Mouse (Mus musculus) liver, embryonic 12.5 days (tissue): Measurements from ENCODE around the gene Aqp12. TPM values are rescaled to one million over a fixed set of nuclear protein-coding genes. Genes with fewer than 3 reads are reported as not detected.

Experiments used
- ATAC-seq: fragments of 200-750 bp; cut with Nextera tagmentation; 2 replicates; pipeline ENCODE4 v1.8.0; 2017; ENCODE audit warnings: moderate number of reproducible peaks, mild to moderate bottlenecking, moderate library complexity
- H3K27ac ChIP-seq: fragments of 300-500 bp; sonication (generic); 2 replicates; pipeline ENCODE4 v1.5.1; 2016; ENCODE audit warnings: mild to moderate bottlenecking
- H3K27me3 ChIP-seq: fragments of 300-500 bp; sonication (generic); replicated peaks from 2 replicates; pipeline ENCODE4 v1.6.1; 2016; ENCODE audit warnings: mild to moderate bottlenecking, moderate library complexity
- H3K36me3 ChIP-seq: fragments of 300-500 bp; sonication (generic); 2 replicates; pipeline ENCODE4 v1.6.1; 2016; ENCODE audit warnings: mild to moderate bottlenecking, moderate library complexity
- H3K4me1 ChIP-seq: fragments of 300-500 bp; sonication (generic); 2 replicates; pipeline ENCODE4 v1.6.1; 2016
- H3K4me2 ChIP-seq: fragments of 300-500 bp; sonication (generic); 2 replicates; pipeline ENCODE4 v1.6.1; 2016; ENCODE audit warnings: mild to moderate bottlenecking, moderate library complexity
- H3K4me3 ChIP-seq: fragments of 300-500 bp; sonication (generic); 2 replicates; pipeline ENCODE4 v1.5.1; 2016; ENCODE audit warnings: mild to moderate bottlenecking, moderate library complexity
- H3K9ac ChIP-seq: fragments of 300-500 bp; sonication (generic); 2 replicates; pipeline ENCODE4 v1.6.1; 2016; ENCODE audit warnings: mild to moderate bottlenecking, moderate library complexity
- H3K9me3 ChIP-seq: fragments of 300-500 bp; sonication (generic); replicated peaks from 2 replicates; pipeline ENCODE4 v1.6.1; 2016; ENCODE audit warnings: mild to moderate bottlenecking, moderate library complexity
- WGBS: fragments of 180-500 bp; shearing (Covaris S2); methylation state at CpG from one replicate; pipeline ENCODE4 v1.1.7; 2016; ENCODE audit not compliant: insufficient replicate concordance; 5-methylcytosine and 5-hydroxymethylcytosine counted together
- polyA plus RNA-seq: library from polyadenylated mRNA; unstranded; fragments of >200 nt; fragmentation: Nextera tagmentation; extraction: Ambion mirVana; gene quantifications from 2 replicates; pipeline ENCODE4 v1.2.1, GENCODE M21; 2016

Aqp12 gene
- polyA plus RNA-seq, 1 experiment from 2014 or later = not detected

DNA sequence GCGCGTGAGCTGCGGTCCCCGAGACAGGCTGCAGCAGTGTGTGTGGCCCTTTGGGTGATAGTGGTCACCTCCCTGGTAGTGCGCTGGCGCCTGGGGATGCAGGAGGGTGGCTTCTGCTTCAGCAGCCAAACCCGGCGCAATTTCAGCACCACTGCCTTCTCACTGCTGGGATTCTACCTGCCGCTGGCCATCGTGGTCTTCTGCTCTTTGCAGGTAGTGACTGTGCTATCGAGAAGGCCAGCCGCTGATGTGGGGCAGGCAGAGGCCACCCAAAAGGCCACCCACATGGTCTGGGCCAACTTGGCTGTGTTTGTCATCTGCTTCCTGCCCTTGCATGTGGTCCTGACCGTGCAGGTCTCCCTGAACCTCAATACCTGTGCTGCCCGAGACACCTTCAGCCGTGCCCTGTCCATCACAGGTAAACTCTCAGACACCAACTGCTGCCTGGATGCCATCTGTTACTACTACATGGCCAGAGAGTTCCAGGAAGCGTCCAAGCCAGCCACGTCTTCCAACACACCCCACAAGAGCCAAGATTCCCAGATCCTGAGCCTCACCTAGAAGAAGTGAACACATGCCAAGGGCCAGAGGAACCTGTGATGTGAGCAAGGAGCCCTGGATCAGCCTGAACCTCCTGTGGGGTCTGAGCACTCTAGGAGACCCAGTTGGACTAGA, 23.1 kb upstream of the Aqp12 start:
- ATAC-seq = no peak
- no peak overlapping the region for H3K4me2 ChIP-seq
- H3K4me1 ChIP-seq = 0 out of 2 replicates have a peak, but pooled peaks cover 8% of the 10 kb centered on the region
- 88% methylated on average over 17 of the region's 17 CpGs for WGBS
- no peaks in the 10 kb centered on the region for H3K36me3 ChIP-seq
- no peak overlapping the region for H3K9ac ChIP-seq
- H3K9me3 ChIP-seq = no peaks in the 10 kb centered on the region
- no peak overlapping the region for H3K4me3 ChIP-seq
- H3K27me3 ChIP-seq = peaks cover 6% of the 10 kb centered on the region; the same call in 1 of the 2 replicates
- no peak overlapping the region for H3K27ac ChIP-seq

DNA sequence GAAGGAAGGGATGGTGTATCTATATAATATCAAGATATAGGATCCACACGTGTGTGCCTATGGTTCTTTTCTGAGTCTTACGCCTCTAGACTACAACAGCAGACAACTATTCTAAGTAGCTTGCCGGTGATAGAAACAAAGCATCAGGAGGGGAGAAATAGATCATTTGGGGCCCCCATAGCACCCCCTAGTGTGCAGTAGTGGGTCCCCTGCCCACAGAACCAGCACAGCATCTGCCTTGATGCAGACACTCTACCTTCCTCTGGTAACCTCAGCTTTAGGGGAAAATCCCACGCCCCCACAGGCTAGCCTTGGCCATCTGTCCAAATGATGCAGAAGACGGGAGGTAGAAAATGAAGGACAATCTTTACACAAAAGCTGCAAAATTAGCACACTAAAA, 21.1 kb upstream of the Aqp12 start:
- 66% methylated on average over 5 of the region's 5 CpGs for WGBS
- no peak overlapping the region for H3K4me3 ChIP-seq
- no peak overlapping the region for H3K4me2 ChIP-seq
- no peaks in the 10 kb centered on the region for H3K9me3 ChIP-seq
- no peaks in the 10 kb centered on the region for H3K27me3 ChIP-seq
- no peaks in the 10 kb centered on the region for H3K4me1 ChIP-seq
- H3K36me3 ChIP-seq = no peaks in the 10 kb centered on the region
- H3K9ac ChIP-seq = no peak overlapping the region
- H3K27ac ChIP-seq = no peak overlapping the region
- no peak for ATAC-seq

DNA sequence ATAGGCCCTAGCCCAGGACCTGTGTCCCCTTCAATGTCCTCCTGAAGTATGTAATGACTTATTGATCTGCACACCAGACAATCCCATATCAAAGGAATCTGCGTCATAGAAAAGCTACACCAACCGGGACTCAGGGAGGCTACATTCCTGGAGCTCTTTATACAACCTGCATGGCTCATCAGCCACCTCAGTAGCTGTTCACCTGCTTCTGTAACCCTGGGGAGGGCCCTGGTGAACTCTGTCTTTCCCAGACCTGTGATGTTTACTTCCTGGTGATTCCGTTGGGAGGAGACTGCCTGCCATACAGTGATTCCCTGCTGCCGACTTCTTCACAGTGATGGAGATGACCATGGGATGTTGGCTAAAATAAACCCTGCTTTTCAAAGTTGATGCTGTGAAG, 17.2 kb upstream of the Aqp12 start:
- WGBS = 67% methylated on average over 4 of the region's 4 CpGs

DNA sequence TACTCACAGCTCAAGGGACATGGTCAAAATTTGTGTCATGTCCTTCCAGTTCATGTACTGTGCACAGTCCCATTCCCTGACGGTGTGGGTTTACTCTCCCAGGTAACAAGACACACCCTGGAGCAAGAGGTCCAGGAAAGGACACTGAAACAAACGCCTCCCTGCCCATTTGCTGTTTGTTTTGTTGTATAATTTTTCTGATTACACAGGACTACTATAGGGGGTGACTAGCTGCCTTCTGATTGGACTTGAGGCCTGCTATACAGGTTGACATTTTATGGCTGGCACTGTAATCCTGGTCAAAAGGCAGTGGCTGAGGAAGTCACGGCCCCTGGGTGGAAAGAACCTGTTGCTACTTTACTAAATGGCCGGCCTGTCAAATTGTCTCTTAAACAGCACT, 16.2 kb upstream of the Aqp12 start:
- H3K36me3 ChIP-seq = no peaks in the 10 kb centered on the region
- no peaks in the 10 kb centered on the region for H3K4me1 ChIP-seq
- no peak overlapping the region for H3K4me2 ChIP-seq
- H3K9ac ChIP-seq = no peak overlapping the region
- WGBS = 55% methylated on average over 4 of the region's 4 CpGs
- no peak overlapping the region for H3K27ac ChIP-seq
- no peak for ATAC-seq
- H3K4me3 ChIP-seq = no peak overlapping the region
- H3K9me3 ChIP-seq = no peaks in the 10 kb centered on the region
- H3K27me3 ChIP-seq = no peaks in the 10 kb centered on the region

More for the DNA sequence above, 17.2 kb upstream of the Aqp12 start:
- H3K36me3 ChIP-seq = no peaks in the 10 kb centered on the region
- no peaks in the 10 kb centered on the region for H3K27me3 ChIP-seq
- H3K27ac ChIP-seq = no peak overlapping the region
- no peak for ATAC-seq
- H3K4me3 ChIP-seq = no peak overlapping the region
- H3K9ac ChIP-seq = no peak overlapping the region
- H3K9me3 ChIP-seq = no peaks in the 10 kb centered on the region
- H3K4me2 ChIP-seq = no peak overlapping the region
- no peaks in the 10 kb centered on the region for H3K4me1 ChIP-seq

DNA sequence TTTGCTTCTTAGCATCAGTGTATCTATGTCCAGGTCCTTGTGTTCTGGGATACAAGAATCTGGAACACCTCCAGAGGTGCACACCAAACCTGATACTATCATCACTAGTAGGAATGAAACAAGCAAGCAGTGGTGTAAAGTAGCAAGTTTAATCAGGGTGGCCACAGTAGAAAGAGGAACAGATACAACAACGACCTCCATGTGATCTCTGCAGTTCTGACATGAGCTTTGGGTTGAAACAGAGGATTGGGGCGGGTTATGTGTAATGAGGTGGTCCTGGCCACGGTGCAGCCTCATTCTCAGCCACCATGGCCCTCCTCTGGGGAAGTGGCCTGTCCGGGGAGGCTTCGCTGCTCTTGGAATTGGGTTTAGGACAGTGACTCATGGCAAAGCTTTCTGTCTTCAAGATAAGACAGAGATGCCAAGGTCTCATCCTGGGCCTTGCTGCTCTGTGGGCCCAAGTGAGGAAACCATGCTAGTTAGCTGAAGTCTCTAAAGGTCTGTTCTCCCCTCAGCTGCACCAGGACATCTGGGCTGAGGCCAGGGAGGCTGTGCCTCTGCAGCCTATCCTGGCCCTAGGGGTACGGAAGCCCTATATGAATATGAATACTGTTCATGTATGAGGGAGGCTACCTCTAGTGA, 13.8 kb upstream of the Aqp12 start:
- 54% methylated on average over 6 of the region's 6 CpGs for WGBS

DNA sequence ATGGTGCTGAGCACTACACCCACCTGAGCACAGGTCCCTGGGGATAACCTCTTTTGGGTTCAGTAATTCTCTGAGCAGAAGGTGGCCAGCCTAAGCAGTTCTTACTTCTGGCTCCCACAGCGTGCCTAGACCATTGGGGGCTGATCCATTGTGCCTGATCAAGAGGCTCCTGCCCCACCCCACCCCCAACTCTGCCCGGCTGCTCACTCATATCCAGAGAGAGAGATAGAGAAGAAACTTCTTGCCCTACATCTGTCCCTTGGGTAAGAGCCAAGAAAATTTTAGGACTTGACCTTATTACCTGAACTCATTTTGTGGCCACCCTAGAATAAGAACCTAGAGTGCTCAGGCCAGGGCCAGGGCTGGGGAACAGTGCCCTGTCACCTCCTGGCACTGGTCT, 13.3 kb upstream of the Aqp12 start:
- H3K4me1 ChIP-seq = no peaks in the 10 kb centered on the region
- no peaks in the 10 kb centered on the region for H3K27me3 ChIP-seq
- WGBS = 58% methylated on average over 2 of the region's 2 CpGs
- no peak overlapping the region for H3K9ac ChIP-seq
- H3K4me2 ChIP-seq = no peak overlapping the region
- no peak overlapping the region for H3K4me3 ChIP-seq
- H3K9me3 ChIP-seq = no peaks in the 10 kb centered on the region
- no peak overlapping the region for H3K27ac ChIP-seq
- no peaks in the 10 kb centered on the region for H3K36me3 ChIP-seq
- no peak for ATAC-seq

More for the DNA sequence above, 13.8 kb upstream of the Aqp12 start:
- Histone ChIP-seq H3K27me3 (no peaks in the 10 kb centered on the region), H3K9me3 (no peaks in the 10 kb centered on the region), H3K4me1 (no peaks in the 10 kb centered on the region), H3K4me3 (no peak overlapping the region), H3K36me3 (no peaks in the 10 kb centered on the region), H3K4me2 (no peak overlapping the region), H3K27ac (no peak overlapping the region), H3K9ac (no peak overlapping the region)
- ATAC-seq = no peak

DNA sequence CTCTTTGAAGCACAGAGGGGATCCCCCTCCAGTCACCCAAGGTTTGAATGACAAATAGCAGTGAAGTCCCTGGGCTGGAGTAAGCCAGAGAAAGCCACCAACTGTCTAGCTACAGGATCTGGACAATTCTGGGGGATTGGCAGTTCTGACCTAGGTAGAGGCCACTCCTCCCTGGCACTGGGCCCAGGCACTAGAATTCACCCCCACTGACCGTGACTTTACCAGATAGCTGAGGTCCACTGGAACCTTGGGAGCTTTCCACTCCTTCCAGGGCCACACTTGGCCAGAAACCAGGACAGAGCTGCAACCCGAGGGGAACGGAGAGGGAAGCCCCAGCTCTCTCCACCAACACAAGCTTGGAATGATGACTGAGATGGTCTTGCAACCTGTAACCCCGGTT, 3.1 kb downstream of the Aqp12 start:
- Histone ChIP-seq H3K36me3 (no peaks in the 10 kb centered on the region), H3K27me3 (peaks cover 20% of the 10 kb centered on the region), H3K9me3 (no peaks in the 10 kb centered on the region), H3K4me1 (no peaks in the 10 kb centered on the region), H3K27ac (no peak overlapping the region), H3K9ac (no peak overlapping the region), H3K4me3 (no peak overlapping the region), H3K4me2 (no peak overlapping the region)
- WGBS = 51% methylated on average over 4 of the region's 4 CpGs
- no peak for ATAC-seq

DNA sequence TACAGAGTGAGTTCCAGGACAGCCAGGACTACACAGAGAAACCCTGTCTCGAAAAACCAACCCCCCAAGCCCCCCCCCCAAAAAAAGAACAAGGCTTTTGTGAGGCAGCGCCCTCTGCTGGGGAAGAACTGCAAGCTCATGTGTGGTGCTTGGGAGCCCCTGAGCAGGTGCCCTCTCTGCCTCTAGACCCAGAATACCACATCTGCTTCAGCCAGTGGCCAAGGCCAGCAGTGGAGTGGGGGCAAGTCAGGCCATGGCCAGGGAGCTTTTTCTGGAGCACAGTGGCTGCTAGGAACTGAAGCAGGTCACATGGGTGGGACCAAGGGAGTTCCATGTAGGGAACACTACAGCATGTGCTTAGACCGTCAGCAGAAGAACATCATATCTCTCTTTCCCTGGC, 4.6 kb downstream of the Aqp12 start:
- no peak for ATAC-seq
- H3K36me3 ChIP-seq = no peaks in the 10 kb centered on the region
- no peak overlapping the region for H3K9ac ChIP-seq
- H3K4me3 ChIP-seq = no peak overlapping the region
- peaks cover 16% of the 10 kb centered on the region for H3K27me3 ChIP-seq
- 0 out of 2 replicates have a peak, but pooled peaks cover 4% of the 10 kb centered on the region for H3K4me1 ChIP-seq
- no peaks in the 10 kb centered on the region for H3K9me3 ChIP-seq
- no peak overlapping the region for H3K4me2 ChIP-seq
- no peak overlapping the region for H3K27ac ChIP-seq
- WGBS = 20% methylated on average over 3 of the region's 3 CpGs

DNA sequence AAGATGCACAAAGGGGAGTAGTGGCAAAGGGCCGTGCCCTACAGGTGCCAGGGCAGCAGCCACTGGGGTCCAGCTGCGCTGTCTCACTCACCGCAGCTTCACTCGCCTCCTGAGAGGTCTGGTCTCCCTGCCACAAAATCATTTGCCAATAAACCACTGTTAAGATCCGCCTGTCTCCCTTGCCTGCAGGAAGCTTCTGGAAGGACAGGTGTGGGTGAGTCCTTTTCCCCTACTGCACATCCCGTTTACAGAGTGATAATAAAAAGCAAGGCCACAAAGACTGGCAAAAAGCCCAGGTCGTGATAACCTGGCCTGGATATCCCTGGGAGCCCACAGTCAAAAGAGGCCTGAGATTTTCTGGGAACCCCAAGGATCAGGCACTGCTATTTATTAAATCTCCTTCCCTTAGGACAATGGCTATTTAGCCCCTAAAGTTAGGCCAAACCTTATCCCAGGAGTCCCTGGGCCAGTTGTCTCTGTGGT, 6.0 kb downstream of the Aqp12 start:
- no peak overlapping the region for H3K4me2 ChIP-seq
- no peak overlapping the region for H3K27ac ChIP-seq
- no peaks in the 10 kb centered on the region for H3K36me3 ChIP-seq
- H3K4me1 ChIP-seq = 0 out of 2 replicates have a peak, but pooled peaks cover 4% of the 10 kb centered on the region
- no peaks in the 10 kb centered on the region for H3K9me3 ChIP-seq
- H3K4me3 ChIP-seq = no peak overlapping the region
- H3K27me3 ChIP-seq = peaks cover 8% of the 10 kb centered on the region; the same call in 1 of the 2 replicates
- no peak for ATAC-seq
- WGBS = 62% methylated on average over 7 of the region's 7 CpGs
- no peak overlapping the region for H3K9ac ChIP-seq

DNA sequence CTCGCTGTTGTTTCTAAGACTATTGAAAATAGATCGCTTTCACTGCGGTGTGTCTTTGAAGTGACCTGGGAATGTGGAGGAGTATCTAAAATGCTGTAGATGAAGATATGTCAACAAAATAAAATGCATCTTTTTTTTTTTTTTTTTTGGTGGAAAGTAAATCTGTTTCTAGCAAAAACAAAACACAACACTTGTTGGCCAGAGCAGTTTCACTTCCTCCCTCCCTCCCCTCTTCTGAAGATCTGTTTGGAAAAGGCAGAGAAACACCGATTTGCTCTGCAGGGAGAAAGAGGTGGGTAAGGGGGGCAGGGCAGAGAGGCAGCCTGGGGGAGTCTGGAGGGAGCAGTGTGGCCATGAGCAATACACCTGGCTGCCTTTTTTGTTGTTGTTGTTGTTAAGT, 7.2 kb downstream of the Aqp12 start:
- no peak for ATAC-seq
- Histone ChIP-seq H3K9me3 (no peaks in the 10 kb centered on the region), H3K36me3 (no peaks in the 10 kb centered on the region), H3K4me2 (no peak overlapping the region), H3K27ac (no peak overlapping the region), H3K4me1 (0 out of 2 replicates have a peak, but pooled peaks cover 4% of the 10 kb centered on the region), H3K27me3 (peaks cover 11% of the 10 kb centered on the region; the same call in 1 of the 2 replicates), H3K4me3 (no peak overlapping the region), H3K9ac (no peak overlapping the region)
- 74% methylated on average over 4 of the region's 4 CpGs for WGBS

DNA sequence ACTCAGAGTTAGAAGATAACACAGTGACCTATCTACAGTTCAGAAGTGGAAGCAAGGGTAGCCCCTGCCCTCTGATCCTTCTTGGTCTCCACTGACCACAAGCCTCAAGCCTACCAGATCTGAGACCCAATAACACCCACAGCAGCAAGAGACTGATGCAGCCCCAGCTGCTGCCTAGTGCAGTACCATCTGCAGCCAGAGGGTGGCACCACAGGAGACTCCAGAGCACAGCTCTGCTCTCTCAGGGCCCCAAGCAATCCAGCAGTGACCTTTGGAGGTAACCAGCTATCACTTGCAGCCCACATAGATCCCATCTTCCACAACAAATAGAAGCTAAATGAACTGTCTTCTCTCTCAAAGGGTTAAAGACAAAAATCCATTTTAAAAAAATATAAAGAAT, 8.3 kb downstream of the Aqp12 start:
- Histone ChIP-seq H3K9me3 (no peaks in the 10 kb centered on the region), H3K4me2 (no peak overlapping the region), H3K36me3 (no peaks in the 10 kb centered on the region), H3K27ac (no peak overlapping the region), H3K4me1 (0 out of 2 replicates have a peak, but pooled peaks cover 4% of the 10 kb centered on the region), H3K4me3 (no peak overlapping the region), H3K9ac (no peak overlapping the region), H3K27me3 (peaks cover 13% of the 10 kb centered on the region; the same call in 1 of the 2 replicates)
- ATAC-seq = no peak

DNA sequence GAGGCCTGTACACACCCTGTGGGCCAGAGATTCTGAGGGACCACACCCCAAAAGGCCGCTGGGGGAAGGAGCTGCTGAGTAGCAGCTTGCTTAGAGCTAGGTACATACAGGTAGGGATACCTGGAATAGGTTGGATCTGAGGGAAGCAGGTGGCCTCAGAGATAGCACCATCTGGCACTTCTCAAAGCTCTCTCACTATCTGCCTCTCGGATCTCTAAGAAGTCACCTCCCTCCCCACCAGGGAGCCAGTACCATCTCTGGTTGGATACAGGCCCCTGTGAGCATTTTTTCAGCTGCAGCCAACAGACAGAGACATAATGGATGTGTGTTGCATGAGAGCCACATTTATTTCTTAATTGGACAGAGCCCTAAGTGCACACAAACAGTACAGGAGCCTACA, 9.0 kb downstream of the Aqp12 start:
- 0 out of 2 replicates have a peak, but pooled peaks have one; percentile 2 for ATAC-seq
- no peak overlapping the region for H3K4me3 ChIP-seq
- H3K4me1 ChIP-seq = 0 out of 2 replicates have a peak, but pooled peaks cover 4% of the 10 kb centered on the region
- no peak overlapping the region for H3K27ac ChIP-seq
- H3K4me2 ChIP-seq = no peak overlapping the region
- no peaks in the 10 kb centered on the region for H3K9me3 ChIP-seq
- WGBS = 35% methylated on average over 2 of the region's 2 CpGs
- peaks cover 14% of the 10 kb centered on the region; the same call in 1 of the 2 replicates for H3K27me3 ChIP-seq
- H3K9ac ChIP-seq = no peak overlapping the region
- H3K36me3 ChIP-seq = no peaks in the 10 kb centered on the region
